Mouse (Mus musculus) embryonic fibroblast, embryonic 13.5 days (primary cell): Measurements from ENCODE around the gene Fchsd2. TPM values are rescaled to one million over a fixed set of nuclear protein-coding genes. Genes with fewer than 3 reads are reported as not detected.

Experiments used
- H3K27ac ChIP-seq: 2 replicates; pipeline ENCODE4 v1.5.1; 2012; ENCODE audit warnings: low read length, control low read depth, inconsistent platforms; ENCODE audit not compliant: insufficient read depth
- H3K4me1 ChIP-seq: 2 replicates; pipeline ENCODE4 v1.6.1; 2011; ENCODE audit warnings: low read length; ENCODE audit not compliant: control insufficient read depth, insufficient read depth
- H3K4me3 ChIP-seq: 2 replicates; pipeline ENCODE4 v1.5.1; 2011; ENCODE audit warnings: mild to moderate bottlenecking, control low read depth, low read length; ENCODE audit not compliant: insufficient read depth
- CTCF ChIP-seq: IDR thresholded peaks from 2 replicates; pipeline ENCODE4 v1.5.1; 2011; ENCODE audit warnings: mild to moderate bottlenecking, control low read depth, low read length, moderate library complexity, borderline replicate concordance; ENCODE audit not compliant: insufficient read depth
- POLR2A ChIP-seq: IDR thresholded peaks from 2 replicates; pipeline ENCODE4 v1.6.1; 2011; ENCODE audit warnings: low read depth, mild to moderate bottlenecking, control low read depth, low read length, moderate library complexity
- polyA plus RNA-seq: library from polyadenylated mRNA; stranded (reverse); fragments of >200 nt; gene quantifications from 2 replicates; pipeline ENCODE4 v1.2.4, GENCODE M21; 2011; ENCODE audit warnings: low read depth; ENCODE audit not compliant: missing spikeins, insufficient read length

Gene Fchsd2
- polyA plus RNA-seq, 1 experiment = 29.0 TPM

DNA sequence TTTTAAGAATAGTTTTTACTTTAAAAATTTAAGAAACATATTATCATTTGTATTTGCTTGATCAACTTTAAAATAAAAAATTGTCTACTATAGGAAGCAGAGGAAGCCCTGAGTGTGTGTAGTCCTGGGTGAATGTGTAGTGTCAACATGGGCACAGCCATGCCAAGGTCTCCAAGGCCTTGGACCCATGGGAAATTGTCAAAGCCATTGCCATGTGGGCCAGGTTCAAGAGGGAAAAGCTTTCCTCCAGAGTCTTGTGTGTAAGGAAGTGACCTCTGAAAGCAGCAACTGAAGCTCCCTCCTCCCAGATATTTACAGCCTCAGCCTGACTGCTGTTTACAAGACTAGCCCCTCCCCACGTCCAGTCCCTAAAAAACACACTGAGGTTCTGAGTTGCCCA lies 136.7 kb downstream of the Fchsd2 start:
- TF ChIP-seq CTCF (no peak), POLR2A (no peak)
- H3K27ac ChIP-seq = no peak overlapping the region
- no peaks in the 10 kb centered on the region for H3K4me1 ChIP-seq
- H3K4me3 ChIP-seq = no peak overlapping the region

DNA sequence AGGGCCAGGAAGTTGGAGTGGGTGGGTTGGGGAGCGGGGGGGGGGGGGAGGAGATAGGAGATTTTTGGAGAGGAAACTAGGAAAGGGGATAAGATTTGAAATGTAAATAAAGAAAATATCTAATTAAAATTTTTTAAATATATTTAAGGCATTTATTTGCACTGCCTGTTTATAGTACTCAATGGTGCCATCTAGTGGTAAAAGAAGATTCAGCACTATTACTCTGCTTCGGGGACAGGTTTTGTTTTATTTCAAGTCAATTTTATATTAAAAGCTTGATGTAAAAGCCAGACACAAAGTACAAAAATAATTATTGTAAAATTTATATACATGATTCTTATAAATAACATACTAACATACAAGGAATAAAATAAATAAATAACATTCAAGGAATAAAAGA lies 138.8 kb downstream of the Fchsd2 start:
- H3K4me3 ChIP-seq = no peak overlapping the region
- no peak overlapping the region for H3K27ac ChIP-seq
- no peaks in the 10 kb centered on the region for H3K4me1 ChIP-seq
- no peak for TF ChIP-seq POLR2A
- no peak for TF ChIP-seq CTCF

DNA sequence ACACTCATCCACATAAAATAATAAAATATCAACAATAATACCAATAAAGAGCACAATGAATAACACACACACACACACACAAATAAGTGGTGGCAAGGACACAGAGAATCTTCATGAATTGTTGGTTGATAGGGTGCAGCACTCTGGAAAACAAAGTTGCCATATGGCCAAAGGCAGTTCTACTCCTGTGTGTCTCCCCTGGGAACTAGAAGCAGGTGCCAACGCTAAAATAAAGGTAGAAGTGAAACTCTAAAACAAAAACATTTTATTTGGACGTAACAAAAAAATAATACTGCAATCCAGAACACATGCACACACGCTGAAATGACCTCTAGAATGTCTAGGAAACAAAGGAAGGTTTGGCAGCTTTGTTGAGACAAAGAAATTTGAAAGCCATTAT lies 140.1 kb downstream of the Fchsd2 start:
- H3K4me3 ChIP-seq = no peak overlapping the region
- H3K27ac ChIP-seq = no peak overlapping the region
- no peaks in the 10 kb centered on the region for H3K4me1 ChIP-seq
- TF ChIP-seq POLR2A = no peak
- no peak for TF ChIP-seq CTCF

DNA sequence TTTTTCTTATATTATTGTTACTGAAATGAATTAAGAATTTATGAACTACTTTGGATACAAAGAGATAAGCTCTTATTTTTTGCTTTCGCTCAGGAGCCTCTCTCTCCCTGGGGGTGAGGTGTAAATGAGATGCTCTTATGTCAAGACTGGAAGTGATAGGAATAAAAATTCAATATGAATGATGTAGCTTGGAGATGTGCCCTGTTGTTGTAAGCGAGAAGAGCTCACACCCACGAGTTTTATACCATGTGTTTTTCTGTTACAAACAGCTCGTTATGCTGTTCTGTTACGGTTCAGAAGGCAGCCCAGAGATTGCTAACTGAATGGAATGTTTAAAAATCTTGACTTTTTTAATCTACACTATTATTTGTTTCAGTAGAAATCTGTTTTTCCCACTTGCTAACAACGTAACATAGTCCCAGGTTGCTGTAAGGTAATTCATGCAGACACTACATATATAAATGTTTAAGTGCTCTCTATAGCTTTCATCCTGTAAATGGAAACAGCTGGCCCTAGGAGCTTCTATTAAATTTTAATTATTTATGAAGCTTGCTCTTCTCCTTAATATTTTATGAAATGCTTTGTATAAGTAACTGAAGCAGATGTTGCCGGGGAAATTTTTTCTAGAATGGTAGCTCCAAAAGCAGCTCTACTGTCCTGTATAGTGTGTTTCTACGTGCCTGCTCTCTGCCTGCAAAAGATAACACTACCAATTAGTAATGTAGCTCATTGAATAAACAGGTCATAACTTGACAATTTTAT lies 144.2 kb downstream of the Fchsd2 start:
- H3K4me1 ChIP-seq = no peaks in the 10 kb centered on the region
- H3K4me3 ChIP-seq = no peak overlapping the region
- H3K27ac ChIP-seq = no peak overlapping the region
- TF ChIP-seq POLR2A = no peak
- no peak for TF ChIP-seq CTCF

DNA sequence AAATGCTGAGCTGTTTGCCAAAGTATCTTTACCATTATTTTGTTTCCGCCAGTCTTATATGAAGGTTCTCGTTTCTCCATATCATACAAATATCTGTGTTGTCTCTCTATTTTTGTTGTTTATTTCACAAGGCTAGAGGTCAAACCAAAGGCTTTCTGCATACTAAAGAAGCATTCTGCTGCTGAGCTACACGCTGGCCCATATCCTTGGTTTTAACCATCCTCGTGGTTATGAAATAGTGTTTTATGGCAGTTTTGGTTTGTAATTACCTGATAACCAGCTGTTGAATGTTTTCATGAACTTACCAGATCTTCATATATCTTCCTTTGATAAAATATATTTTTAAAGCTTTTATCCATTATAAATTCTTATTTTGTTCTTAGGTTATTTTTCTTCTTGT lies 156.1 kb downstream of the Fchsd2 start:
- TF ChIP-seq POLR2A = no peak
- H3K27ac ChIP-seq = no peak overlapping the region

DNA sequence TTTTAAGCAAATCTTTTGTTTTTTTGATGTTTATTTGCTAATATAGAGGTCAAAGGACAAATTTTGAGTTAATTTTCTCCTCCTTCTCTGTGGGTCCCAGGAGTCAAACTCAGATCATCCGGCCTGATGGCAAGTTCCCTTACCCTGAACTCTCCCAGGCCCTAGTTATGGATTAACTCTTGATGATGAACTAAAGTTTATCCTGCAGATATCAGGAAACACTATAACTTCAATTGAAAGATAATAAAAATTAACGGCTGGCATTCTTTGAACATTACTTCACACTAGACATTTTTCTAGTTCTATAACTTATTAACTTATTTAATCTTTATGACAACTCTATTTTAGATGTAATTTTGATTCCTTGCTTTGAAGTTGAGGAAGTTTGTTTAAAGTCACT lies 156.5 kb downstream of the Fchsd2 start:
- TF ChIP-seq POLR2A (no peak), CTCF (no peak)
- Histone ChIP-seq H3K4me3 (no peak overlapping the region), H3K27ac (no peak overlapping the region), H3K4me1 (peaks cover 7% of the 10 kb centered on the region)

More for the DNA sequence above, 156.1 kb downstream of the Fchsd2 start:
- no peak overlapping the region for H3K4me3 ChIP-seq
- H3K4me1 ChIP-seq = peaks cover 7% of the 10 kb centered on the region

DNA sequence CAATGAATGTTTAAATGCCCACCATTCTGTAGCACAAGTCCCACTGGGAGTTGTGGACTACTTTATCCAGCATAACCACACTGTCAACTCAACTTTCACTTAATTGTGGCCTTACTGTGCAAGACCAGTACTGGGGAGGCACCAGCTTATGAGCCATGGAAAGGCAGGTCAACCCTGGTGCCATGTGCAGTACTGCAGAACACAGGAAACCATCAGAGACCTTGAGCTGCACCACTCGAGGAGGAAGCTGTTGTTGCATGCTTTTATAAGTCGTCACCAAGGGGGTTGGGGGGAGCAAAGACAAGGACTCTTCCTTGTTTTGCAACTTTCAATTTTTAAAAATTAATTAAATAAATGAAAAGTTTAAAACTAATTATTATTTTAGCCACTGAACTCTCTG lies 160.4 kb downstream of the Fchsd2 start:
- no peaks in the 10 kb centered on the region for H3K4me1 ChIP-seq
- TF ChIP-seq POLR2A (no peak), CTCF (no peak)
- no peak overlapping the region for H3K27ac ChIP-seq
- no peak overlapping the region for H3K4me3 ChIP-seq

DNA sequence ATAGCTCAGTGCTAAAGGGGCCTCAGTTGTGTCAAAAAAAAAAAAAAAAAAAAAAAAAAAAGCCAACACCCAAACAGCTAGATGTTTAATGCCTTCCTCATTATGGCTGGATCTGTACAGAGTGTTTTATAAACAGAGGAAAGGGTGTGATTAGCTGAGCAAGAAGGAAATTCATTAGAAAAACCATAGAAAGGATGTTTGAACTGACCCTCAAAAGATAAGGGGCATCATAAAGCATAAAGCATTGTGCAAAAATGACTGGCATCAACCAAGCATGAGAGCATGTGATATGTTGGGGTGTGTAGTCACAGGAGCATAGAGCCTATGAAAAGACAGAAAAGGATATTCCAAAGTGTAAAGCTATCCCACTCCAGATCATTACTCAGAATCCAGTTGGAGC lies 165.8 kb downstream of the Fchsd2 start:
- H3K4me1 ChIP-seq = no peaks in the 10 kb centered on the region; the same call in 1 of the 2 replicates
- H3K4me3 ChIP-seq = no peak overlapping the region
- no peak overlapping the region for H3K27ac ChIP-seq
- TF ChIP-seq CTCF (no peak), POLR2A (no peak)

DNA sequence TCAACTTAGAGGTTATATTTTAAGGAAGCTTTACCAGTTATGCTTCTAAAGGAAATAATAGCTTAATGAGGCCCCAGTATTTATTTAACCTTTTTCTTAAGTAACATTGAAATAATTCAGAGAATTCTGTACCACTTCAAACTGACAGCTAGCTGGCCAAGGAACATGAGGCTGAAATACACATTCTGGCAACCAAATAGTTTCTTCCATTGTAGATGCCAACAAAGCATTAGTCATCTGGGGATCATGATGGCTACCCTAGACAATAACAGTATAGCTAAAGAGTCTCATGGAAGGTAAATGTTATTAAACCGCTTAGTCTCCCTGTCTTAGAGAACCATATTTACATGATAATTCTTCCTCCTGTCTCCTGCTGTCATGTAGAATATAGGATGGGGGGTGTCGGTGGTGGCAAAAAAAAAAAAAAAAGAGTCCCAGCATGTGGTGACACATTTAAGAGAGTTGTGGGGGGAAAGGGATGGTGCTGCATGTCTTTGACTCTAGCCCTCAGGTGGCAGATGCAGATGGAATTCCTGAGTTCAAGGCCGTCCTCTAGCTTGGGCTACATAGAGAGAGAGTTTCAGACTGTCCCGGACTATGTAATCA lies 169.4 kb downstream of the Fchsd2 start:
- H3K27ac ChIP-seq = peak overlapping the region; percentile 40
- peaks cover 2% of the 10 kb centered on the region; the same call in 1 of the 2 replicates for H3K4me1 ChIP-seq
- TF ChIP-seq POLR2A (no peak), CTCF (no peak)

DNA sequence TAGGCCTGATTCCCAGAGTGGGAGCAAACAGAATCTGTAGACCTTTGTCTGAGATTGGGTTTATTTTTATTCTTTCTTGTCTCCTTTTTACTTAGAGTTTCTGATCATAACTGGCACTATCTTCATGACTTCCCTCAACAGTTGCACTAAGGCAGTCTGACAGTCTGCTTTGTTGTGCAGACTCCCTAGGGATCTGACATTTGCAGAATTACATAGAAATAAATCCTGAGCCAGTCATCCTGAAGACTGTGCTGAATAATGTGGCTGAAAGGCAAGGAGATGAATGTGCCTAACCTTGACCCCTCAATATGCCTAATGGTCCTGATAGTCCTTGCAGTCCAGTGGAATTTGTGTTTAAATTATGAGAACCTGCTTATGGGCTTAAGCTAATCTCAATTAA lies 170.8 kb downstream of the Fchsd2 start:
- H3K27ac ChIP-seq = peak overlapping the region; percentile 21; the same call in 1 of the 2 replicates
- TF ChIP-seq CTCF (no peak), POLR2A (no peak)
- peaks cover 2% of the 10 kb centered on the region; the same call in 1 of the 2 replicates for H3K4me1 ChIP-seq
- H3K4me3 ChIP-seq = no peak overlapping the region

More for the DNA sequence above, 169.4 kb downstream of the Fchsd2 start:
- H3K4me3 ChIP-seq = no peak overlapping the region
